Mouse (Mus musculus) CH12.LX (cell line): ENCODE data around the gene Kcne1l. TPM values are rescaled to one million over a fixed set of nuclear protein-coding genes. Genes with fewer than 3 reads are reported as not detected.

Experiments used
- polyA plus RNA-seq: library from polyadenylated mRNA; unstranded; fragments of >175 nt; gene quantifications from 2 replicates; pipeline ENCODE4 v1.2.1, GENCODE M21; 2012; ENCODE audit warnings: low read depth; ENCODE audit not compliant: insufficient read length
- total RNA-seq, 2 experiments: library from RNA; depleted of rRNA; stranded (reverse); fragments of 300-350 nt in 1 of 2; fragments of >200 nt in 1 of 2; gene quantifications; 2 replicates each; pipeline ENCODE4 v1.2.3; 2012 to 2014

Kcne1l gene
- total and polyA plus RNA-seq, 3 experiments: not detected

Other genes starting within 250 kb of the Kcne1l start
- gene Gucy2f, start 109.4 kb downstream of the Kcne1l start, total RNA-seq (2012; rRNA removed): not detected in 2 replicates
- not detected in 2 replicates for gene Gucy2f, start 109.4 kb downstream of the Kcne1l start, total RNA-seq (2014; rRNA removed)
- not detected in 2 replicates for gene Gucy2f, start 109.4 kb downstream of the Kcne1l start, polyA plus RNA-seq
- gene Nxt2, start 79.5 kb downstream of the Kcne1l start, total RNA-seq (2012; rRNA removed): 2.3 and 3.0 TPM in 2 replicates
- 21.8 and 22.8 TPM in 2 replicates for gene Nxt2, start 79.5 kb downstream of the Kcne1l start, total RNA-seq (2014; rRNA removed)
- 16.9 and 18.0 TPM in 2 replicates for gene Nxt2, start 79.5 kb downstream of the Kcne1l start, polyA plus RNA-seq
- 10.0 and 13.1 TPM in 2 replicates for gene Acsl4, start 84.2 kb upstream of the Kcne1l start, total RNA-seq (2012; rRNA removed)
- gene Acsl4, start 84.2 kb upstream of the Kcne1l start, total RNA-seq (2014; rRNA removed): 26.8 and 29.9 TPM in 2 replicates
- 25.9 TPM in 2 replicates for gene Acsl4, start 84.2 kb upstream of the Kcne1l start, polyA plus RNA-seq